Mouse (Mus musculus): ENCODE measurements around the gene Tcte2.

Tcte2 gene

GRCm38 (mm10) chr17:13745373-13745772 lies 16.3 kb downstream of the Tcte2 start:
- no peak for DNase-seq (ENCODE audit: extremely low read depth, low read depth)

GRCm38 (mm10) chr17:13744824-13745223 lies 16.8 kb downstream of the Tcte2 start:
- no peak for DNase-seq (ENCODE audit: extremely low read depth, low read depth)

- no peak for DNase-seq (ENCODE audit: extremely low read depth, low read depth)
Observed at GRCm38 (mm10) chr17:13744219-13744618, 17.4 kb downstream of the Tcte2 start.

- no peak for DNase-seq (ENCODE audit: extremely low read depth, low read depth)
Observed at GRCm38 (mm10) chr17:13743709-13744079, 17.9 kb downstream of the Tcte2 start.

GRCm38 (mm10) chr17:13742941-13743708 lies 18.5 kb downstream of the Tcte2 start:
- DNase-seq (ENCODE audit: extremely low read depth, low read depth) = no peak

GRCm38 (mm10) chr17:13742334-13742733 lies 19.3 kb downstream of the Tcte2 start:
- DNase-seq (ENCODE audit: extremely low read depth, low read depth) = no peak

- DNase-seq (ENCODE audit: extremely low read depth, low read depth) = no peak
Observed at GRCm38 (mm10) chr17:13741611-13742010, 20.0 kb downstream of the Tcte2 start.

- DNase-seq (ENCODE audit: extremely low read depth, low read depth) = no peak
Observed at GRCm38 (mm10) chr17:13740796-13741195, 20.8 kb downstream of the Tcte2 start.

- no peak for DNase-seq (ENCODE audit: extremely low read depth, low read depth)
Observed at GRCm38 (mm10) chr17:13739981-13740380, 21.6 kb downstream of the Tcte2 start.

GRCm38 (mm10) chr17:13738916-13739315 lies 22.7 kb downstream of the Tcte2 start:
- no peak for DNase-seq (ENCODE audit: extremely low read depth, low read depth)

GRCm38 (mm10) chr17:13738121-13738776 lies 23.4 kb downstream of the Tcte2 start:
- no peak for DNase-seq (ENCODE audit: extremely low read depth, low read depth)

- no peak for DNase-seq (ENCODE audit: extremely low read depth, low read depth)
Observed at GRCm38 (mm10) chr17:13737336-13737735, 24.3 kb downstream of the Tcte2 start.

GRCm38 (mm10) chr17:13735803-13736282 lies 25.8 kb downstream of the Tcte2 start:
- no peak for DNase-seq (ENCODE audit: extremely low read depth, low read depth)

GRCm38 (mm10) chr17:13735057-13735456 lies 26.6 kb downstream of the Tcte2 start:
- DNase-seq (ENCODE audit: extremely low read depth, low read depth) = no peak

GRCm38 (mm10) chr17:13733971-13734370 lies 27.7 kb downstream of the Tcte2 start:
- DNase-seq (ENCODE audit: extremely low read depth, low read depth) = no peak

GRCm38 (mm10) chr17:13732685-13733084 lies 28.9 kb downstream of the Tcte2 start:
- DNase-seq (ENCODE audit: extremely low read depth, low read depth) = no peak

GRCm38 (mm10) chr17:13731727-13732112 lies 29.9 kb downstream of the Tcte2 start:
- DNase-seq (ENCODE audit: extremely low read depth, low read depth) = no peak

- DNase-seq (ENCODE audit: extremely low read depth, low read depth) = no peak
Observed at GRCm38 (mm10) chr17:13730980-13731726, 30.5 kb downstream of the Tcte2 start.

GRCm38 (mm10) chr17:13726832-13727355 lies 34.7 kb downstream of the Tcte2 start:
- DNase-seq (ENCODE audit: extremely low read depth, low read depth) = no peak

- DNase-seq (ENCODE audit: extremely low read depth, low read depth) = no peak
Observed at GRCm38 (mm10) chr17:13725004-13725550, 36.5 kb downstream of the Tcte2 start.

- DNase-seq (ENCODE audit: extremely low read depth, low read depth) = no peak
Observed at GRCm38 (mm10) chr17:13722434-13722833, 39.2 kb downstream of the Tcte2 start.

GRCm38 (mm10) chr17:13721372-13721771 lies 40.3 kb downstream of the Tcte2 start:
- DNase-seq (ENCODE audit: extremely low read depth, low read depth) = no peak

Measured in MEL-GATA-1-ER (cell line).